Mouse (Mus musculus) kidney, postnatal 36 days (tissue): ENCODE results near the gene Ndst4.

Source experiments
- DNase-seq, 2 experiments: peaks; one replicate each; pipeline ENCODE4 v3.0.0; 2021 to 2022; ENCODE audit warnings: mixed read lengths in 2 of 2

Gene Ndst4

GRCm38 (mm10) chr3:125403601-125404396, at the start of gene Ndst4:
Gene Ndst4 (plus strand): TSS chr3:125404076.
- DNase-seq: no peak

GRCm38 (mm10) chr3:125397443-125397842, 6.4 kb upstream of the Ndst4 start:
- DNase-seq: no peak

GRCm38 (mm10) chr3:125406456-125406855, 2.6 kb downstream of the Ndst4 start:
- DNase-seq: peak in 1 of 2 experiments; percentile 1

- DNase-seq: no peak
Measured at GRCm38 (mm10) chr3:125406991-125407390, 3.1 kb downstream of the Ndst4 start.

GRCm38 (mm10) chr3:125466894-125467652, 63.2 kb downstream of the Ndst4 start:
- no peak for DNase-seq

GRCm38 (mm10) chr3:125510102-125510501, 106.2 kb downstream of the Ndst4 start:
- no peak for DNase-seq

- no peak for DNase-seq
Measured at GRCm38 (mm10) chr3:125533371-125533770, 129.5 kb downstream of the Ndst4 start.

- DNase-seq: no peak
Measured at GRCm38 (mm10) chr3:125570602-125571001, 166.7 kb downstream of the Ndst4 start.

- no peak for DNase-seq
Measured at GRCm38 (mm10) chr3:125632233-125632632, 228.4 kb downstream of the Ndst4 start.

- DNase-seq: no peak
Measured at GRCm38 (mm10) chr3:125655009-125655635, 251.2 kb downstream of the Ndst4 start.

- DNase-seq: no peak
Measured at GRCm38 (mm10) chr3:125660114-125660717, 256.3 kb downstream of the Ndst4 start.

- no peak for DNase-seq
Measured at GRCm38 (mm10) chr3:125660884-125661532, 257.1 kb downstream of the Ndst4 start.

- DNase-seq: no peak
Measured at GRCm38 (mm10) chr3:125673997-125674794, 270.3 kb downstream of the Ndst4 start.

GRCm38 (mm10) chr3:125675211-125675896, 271.5 kb downstream of the Ndst4 start:
- no peak for DNase-seq

- DNase-seq: peak; percentile 2 to 4
Measured at GRCm38 (mm10) chr3:125678924-125679323, 275.0 kb downstream of the Ndst4 start.

GRCm38 (mm10) chr3:125683460-125684230, 279.8 kb downstream of the Ndst4 start:
- no peak for DNase-seq

- no peak for DNase-seq
Measured at GRCm38 (mm10) chr3:125684583-125684982, 280.7 kb downstream of the Ndst4 start.

- DNase-seq: no peak
Measured at GRCm38 (mm10) chr3:125687601-125688000, 283.7 kb downstream of the Ndst4 start.

- DNase-seq: no peak
Measured at GRCm38 (mm10) chr3:125690948-125691347, 287.1 kb downstream of the Ndst4 start.

- DNase-seq: no peak
Measured at GRCm38 (mm10) chr3:125722953-125723352, 319.1 kb downstream of the Ndst4 start.
